Mouse (Mus musculus) 3T3-L1 (cell line): ENCODE measurements around the gene Pde4d.
A peak's percentile ranks its signal among the peaks of the same experiment; 100 is the strongest.

Experiments used
- DNase-seq: peaks from one replicate; pipeline ENCODE4 v3.0.0-alpha.2; 2015; ENCODE audit warnings: low read depth, low spot score

Pde4d gene

GRCm38 (mm10) chr13:109175281-109175680, 725.5 kb downstream of the Pde4d start:
- DNase-seq, result peak; percentile 69

GRCm38 (mm10) chr13:109175852-109176621, 726.3 kb downstream of the Pde4d start:
- DNase-seq, result no peak

DNA sequence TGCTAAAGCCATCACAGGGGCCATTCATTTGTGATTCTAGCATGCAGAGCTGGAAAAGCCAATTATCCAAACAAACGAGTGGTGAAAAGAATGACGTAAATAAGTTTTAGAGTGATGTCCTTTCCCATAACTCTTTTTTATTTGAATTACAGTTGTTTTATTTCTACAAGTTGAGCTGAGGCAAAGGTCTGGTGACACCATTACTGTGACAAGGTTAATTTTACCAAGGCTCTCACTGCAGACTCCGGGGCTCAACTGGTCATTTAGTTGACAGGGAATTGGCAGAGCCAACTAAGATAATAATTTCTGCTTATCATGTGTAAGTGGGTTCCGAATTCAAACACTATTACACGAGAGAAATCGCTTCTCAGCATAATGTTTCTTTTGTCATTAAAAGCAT, 731.6 kb downstream of the Pde4d start:
- DNase-seq, result no peak

- no peak for DNase-seq
Observed at GRCm38 (mm10) chr13:109190652-109191051, 740.9 kb downstream of the Pde4d start.

DNA sequence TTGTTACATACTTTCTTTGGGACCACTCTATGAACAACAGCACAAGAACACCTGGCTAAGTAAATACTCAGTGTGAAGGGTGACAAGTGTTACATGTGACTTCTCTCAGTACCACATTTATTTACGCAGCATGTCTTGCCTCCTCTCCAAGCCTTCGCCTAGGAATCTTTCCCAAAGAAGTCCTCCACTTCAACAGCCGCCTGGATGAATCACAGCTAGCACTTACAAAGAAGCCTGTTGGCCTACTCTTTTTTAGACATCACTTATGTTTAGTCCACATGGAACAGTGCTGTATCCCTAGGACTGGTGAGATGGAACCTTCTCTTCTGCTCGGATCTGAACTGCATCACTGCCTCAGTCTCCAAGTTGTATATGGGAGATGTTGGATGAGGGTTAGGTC, 741.4 kb downstream of the Pde4d start:
- no peak for DNase-seq

DNA sequence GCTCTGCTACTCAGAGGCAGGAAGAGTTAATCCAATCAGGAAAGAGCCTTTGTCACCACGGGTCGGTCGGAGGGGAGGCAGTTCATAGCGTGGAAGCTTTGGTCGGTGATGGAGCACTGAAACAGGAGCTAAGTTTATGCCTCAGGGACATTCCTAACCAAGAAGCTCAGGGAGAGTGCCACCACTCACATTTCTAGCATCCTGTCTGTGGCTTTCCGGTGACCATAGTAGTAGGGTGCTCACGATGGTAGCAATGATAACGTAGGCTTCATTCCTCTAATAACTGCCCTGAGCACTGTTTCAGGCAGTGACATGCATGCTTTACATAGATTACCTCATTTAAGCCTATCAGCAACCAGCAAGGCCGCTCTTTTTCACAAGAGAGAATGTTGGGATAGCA, 755.8 kb downstream of the Pde4d start:
- no peak for DNase-seq

DNA sequence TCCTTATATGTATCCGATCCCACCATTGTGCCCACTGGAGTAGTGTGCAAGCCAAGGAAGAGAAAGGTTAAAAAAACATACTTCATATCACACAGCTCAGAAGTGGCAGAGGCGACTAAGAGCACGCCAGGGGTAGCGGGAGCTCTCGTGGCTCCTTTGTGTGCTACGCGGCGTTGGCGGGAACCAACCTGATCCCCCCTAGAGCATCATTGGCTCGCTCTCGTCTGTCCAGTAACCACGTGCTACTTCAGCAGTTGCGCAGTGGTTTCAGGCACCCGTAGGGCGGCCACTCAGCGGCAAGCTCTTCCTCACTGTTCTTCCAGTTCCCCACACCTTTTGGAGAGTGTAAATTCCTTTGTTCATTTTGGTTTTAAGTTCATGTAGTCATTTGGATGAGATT, 758.9 kb downstream of the Pde4d start:
- DNase-seq, result no peak

- no peak for DNase-seq
Observed at GRCm38 (mm10) chr13:109209413-109209812, 759.7 kb downstream of the Pde4d start.

- DNase-seq, result peak; percentile 80
Observed at GRCm38 (mm10) chr13:109210403-109210802, 760.7 kb downstream of the Pde4d start.

DNA sequence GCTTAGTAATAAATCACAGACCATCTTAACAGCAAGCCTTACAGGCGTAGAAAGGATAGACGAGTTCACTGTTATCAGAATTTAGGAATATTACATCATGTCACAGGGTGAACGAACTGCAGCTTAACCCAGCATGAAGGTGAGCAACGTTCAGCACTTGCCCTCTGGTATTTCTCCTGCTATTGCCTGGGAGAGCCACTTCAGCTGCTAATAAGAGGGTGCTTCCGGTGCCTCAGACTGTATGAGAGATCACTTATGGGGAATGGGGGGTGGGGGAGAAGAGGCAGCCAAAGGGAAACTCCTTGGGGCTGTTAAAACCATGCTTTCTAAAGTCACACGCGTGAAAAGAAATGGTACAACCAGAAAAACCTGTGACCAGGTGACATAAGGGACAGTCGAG, 761.7 kb downstream of the Pde4d start:
- no peak for DNase-seq

DNA sequence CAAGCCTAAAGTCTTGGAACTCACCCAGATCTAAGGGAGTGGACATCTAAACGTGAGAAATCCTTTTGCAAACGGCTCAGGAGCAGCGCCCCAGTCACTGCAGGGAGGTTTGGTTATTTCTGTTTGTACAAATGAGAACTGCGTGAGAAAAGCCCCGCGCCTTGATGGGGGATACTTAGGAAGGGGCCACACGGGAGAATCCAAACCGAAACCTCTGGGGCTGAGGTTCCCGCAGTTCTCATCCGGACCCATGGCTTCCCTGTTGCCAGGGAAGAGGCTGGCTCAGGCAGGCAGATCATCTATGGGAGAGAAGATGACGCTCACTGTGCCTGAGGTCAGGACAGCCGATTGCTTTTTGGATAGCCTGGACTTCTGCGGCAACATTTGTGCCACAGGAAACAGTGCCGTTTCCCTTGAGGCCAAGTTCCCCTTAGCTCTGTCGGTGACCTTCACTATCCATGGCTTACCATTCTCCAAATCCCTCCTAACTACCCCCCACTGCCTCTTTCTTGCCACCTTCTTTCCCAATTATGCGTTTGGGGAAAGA, 762.3 kb downstream of the Pde4d start:
- DNase-seq, result no peak

DNA sequence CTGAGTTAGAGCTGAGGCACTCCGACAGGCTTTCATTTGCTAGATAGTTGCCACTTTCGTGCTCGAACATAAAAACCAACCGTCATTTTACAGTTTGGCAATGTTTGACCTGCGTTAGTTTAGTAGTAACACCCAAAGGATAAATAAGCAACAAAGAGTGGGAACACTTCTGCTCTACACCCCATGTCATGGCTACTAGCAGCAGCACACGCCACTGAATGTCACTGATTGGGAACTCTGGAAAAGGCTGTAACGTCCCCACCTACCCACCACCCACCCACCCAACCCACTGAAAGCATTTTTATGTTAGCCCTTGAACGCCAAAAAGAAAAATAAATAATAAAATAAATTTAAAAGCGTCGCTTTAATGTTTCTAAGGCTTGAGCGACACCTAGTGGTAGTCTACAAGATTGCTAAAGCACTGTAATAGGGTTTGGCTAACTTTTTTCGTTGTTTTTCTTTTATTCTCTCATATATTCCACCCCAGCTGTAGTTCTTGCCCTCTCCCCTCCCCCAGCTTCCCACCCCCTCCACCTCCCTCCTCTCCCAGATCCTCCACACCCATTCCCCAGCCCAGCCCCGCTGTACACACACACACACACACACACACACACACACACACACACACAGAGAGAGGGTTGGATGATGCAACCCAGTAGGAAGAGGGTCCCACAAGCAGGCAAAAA, 763.2 kb downstream of the Pde4d start:
- peak; percentile 73 for DNase-seq

GRCm38 (mm10) chr13:109219019-109219725, 769.4 kb downstream of the Pde4d start:
- no peak for DNase-seq

DNA sequence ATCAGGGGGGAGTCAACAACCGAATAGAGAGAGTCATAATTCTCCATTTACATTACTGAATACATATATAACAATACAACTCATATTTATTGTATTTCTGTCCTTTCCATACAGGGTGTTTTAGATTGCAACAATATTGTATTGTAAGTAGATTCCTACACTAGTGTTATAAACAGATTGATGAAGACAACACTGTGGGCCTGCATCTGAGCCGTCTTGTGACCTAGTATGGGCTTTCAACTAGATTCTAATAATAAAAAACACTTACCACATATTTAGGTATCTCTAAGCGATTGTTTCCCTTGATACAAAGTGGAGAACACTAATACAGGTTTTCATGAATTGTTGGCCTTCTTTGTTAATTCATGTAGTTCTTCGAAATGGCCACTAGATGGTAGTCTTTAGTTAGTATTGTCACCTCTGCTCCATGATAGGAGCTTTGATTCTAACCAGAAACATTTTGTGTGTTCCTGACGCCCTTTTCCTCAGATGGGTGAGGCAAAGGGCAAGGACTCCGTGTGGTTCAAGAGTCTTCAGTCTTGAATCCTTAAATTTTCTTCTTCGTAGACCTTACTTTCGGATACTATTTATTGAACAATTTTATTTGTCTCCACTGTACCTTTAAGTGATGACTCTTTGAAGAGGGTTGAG, 779.3 kb downstream of the Pde4d start:
- peak; percentile 77 for DNase-seq

DNA sequence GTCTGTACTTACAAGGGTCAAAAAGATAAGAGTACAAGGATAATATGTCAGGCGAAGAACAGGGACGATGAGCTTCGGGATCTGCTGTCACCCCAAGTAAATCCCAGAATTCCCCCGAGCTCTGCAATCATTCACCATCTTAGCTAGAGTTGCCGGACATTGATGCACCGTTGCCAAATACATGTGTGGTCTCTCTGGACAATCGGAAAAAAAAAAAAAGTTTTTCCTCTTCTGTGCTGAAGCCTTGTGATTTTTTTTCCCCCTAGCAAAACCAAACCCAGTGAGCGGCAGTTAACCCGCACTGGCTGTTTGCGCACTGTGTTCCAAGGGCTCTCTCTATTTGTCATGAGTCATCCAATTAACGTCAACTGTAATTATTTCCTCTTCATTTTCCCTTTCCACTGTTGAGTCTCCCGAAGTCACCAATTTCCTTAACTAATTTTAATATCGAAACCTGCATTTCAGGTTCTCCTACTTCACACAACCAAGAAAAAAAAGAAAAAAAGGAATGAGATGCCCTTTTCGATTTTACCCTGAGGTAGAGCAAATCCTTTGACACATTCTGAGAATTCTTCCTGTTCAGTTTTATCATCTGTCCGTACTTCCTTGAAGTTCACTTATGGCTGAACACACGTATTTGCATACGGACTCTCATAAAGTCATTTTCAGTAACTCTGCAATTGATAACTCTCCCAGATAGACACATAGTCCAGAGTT, 780.0 kb downstream of the Pde4d start:
- no peak for DNase-seq

GRCm38 (mm10) chr13:109230335-109230987, 780.7 kb downstream of the Pde4d start:
- no peak for DNase-seq

GRCm38 (mm10) chr13:109231848-109232460, 782.2 kb downstream of the Pde4d start:
- DNase-seq, result no peak

DNA sequence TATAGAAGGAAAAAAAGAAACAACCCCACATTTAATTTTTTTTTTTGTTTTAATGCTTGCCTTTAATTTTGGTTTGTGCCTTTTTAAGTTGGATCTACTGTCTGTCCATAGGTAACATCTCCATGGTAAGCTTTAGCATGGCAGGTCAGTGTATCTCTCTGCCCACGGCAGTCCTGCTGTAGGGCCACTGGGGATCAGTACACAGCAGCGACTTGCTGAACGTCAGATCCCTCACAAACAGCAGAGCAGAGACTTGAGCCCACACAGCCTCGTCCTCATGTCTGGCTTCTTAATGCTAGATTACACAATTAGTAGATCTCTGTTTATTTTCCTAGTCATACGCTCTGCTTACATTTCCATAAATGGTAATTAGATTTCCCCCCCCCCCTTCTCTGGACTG, 782.8 kb downstream of the Pde4d start:
- DNase-seq, result no peak

- no peak for DNase-seq
Observed at GRCm38 (mm10) chr13:109233911-109234613, 784.3 kb downstream of the Pde4d start.

DNA sequence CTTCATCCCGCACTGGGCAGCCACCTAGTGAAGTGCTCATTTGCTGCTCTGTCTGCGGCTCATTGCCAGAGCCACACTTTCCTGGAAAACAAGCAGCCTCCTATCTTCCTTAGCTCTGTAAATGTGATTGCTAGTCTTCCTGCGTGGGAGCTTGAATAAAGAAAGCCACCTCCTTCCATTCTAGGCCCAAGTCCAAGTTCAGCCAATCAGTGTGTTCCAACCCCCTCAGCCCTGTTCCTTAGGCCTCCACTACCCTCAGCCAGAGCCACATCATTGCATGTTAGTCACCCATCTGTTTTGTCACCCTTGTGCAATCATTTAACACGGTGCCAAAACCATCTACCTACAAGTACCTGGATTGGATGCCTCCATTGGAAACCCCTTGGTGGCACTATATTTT, 786.3 kb downstream of the Pde4d start:
- no peak for DNase-seq
